Mouse (Mus musculus): ENCODE results near the gene Zfp934.
"Not testable (repeated sequence)": the region's sequence is repeated elsewhere in the genome, so short reads cannot be mapped to it uniquely, and the experiment has no call there.

Zfp934 gene

GRCm38 (mm10) chr13:62571099-62571498 lies at the start of gene Zfp934:
Gene Zfp934, minus strand, starts transcription at chr13:62571199.
- DNase-seq (ENCODE audit: low spot score) = not testable (repeated sequence)

DNA sequence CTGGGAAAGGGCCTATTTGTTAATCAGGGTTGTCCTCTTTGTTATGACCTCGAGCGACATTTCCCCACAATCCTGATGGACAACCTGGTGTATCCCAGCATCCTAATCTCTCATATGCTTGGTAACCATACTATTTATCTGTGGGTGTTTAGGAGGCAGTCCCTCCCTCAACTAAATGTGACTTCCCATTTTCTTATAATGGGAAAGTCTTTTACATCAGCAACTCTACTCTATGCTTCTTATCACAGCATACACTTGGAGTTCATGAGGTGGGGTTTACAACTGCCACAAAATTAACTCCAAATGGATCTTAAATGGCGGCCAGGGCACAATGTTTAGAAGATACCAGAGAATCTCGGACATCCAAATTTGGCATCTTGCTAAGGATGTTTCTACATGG lies 46.5 kb upstream of the Zfp934 start:
- not testable (repeated sequence) for DNase-seq (ENCODE audit: low spot score)

- not testable (repeated sequence) for DNase-seq (ENCODE audit: low spot score)
These were observed 9.3 kb downstream of the Zfp934 start for GRCm38 (mm10) chr13:62561696-62562095.

DNA sequence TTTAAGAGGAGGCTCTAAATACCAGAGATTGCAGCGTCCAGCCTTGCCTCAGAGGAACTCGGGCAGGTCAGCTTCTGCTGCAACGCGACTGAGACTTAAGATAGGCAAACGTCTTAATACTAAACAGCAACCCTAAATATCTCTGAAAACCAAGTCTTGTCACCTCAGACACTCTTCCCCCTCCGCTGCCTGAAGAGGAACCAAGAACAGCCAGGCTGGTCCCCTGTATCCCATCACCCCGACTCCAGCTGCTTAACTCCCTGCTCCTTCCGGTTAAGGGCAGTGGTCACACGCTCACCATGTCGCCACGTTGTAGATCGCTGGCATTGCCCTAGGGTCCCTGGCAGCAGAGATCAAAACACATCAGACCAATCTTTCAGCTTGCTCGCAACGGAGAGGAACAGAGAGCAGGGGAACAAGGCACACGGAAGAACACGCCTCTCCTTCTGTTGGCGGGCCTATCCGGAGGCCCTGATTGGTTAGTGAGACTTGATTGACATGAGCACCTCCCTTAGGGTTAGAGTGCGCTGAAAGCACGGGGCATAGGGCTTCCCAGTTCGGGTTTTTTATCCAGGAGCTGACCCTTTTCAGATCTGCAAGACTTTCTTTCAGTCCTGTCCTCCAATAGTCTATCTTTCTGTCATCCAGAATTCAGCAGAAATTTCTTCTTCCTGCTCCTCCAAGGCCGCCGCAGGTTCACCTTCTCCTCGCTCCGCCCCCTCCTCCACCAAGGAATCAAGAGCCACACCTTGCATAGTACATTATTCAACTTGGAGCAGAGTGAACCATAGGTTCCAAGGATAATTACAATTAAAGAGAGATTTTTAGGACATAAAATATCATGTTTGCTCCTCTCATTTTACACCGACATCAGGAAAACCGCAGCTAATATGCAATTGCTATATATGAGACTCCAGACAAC lies 12.5 kb downstream of the Zfp934 start, which contains the start of gene Zfp935:
TSS of gene Zfp935 (minus strand) at position 323 of the 922 bp plus-strand sequence.
- DNase-seq (ENCODE audit: low spot score) = peak; percentile 10

GRCm38 (mm10) chr13:62530129-62530528 lies 40.9 kb downstream of the Zfp934 start:
- DNase-seq (ENCODE audit: low spot score) = not testable (repeated sequence)

DNA sequence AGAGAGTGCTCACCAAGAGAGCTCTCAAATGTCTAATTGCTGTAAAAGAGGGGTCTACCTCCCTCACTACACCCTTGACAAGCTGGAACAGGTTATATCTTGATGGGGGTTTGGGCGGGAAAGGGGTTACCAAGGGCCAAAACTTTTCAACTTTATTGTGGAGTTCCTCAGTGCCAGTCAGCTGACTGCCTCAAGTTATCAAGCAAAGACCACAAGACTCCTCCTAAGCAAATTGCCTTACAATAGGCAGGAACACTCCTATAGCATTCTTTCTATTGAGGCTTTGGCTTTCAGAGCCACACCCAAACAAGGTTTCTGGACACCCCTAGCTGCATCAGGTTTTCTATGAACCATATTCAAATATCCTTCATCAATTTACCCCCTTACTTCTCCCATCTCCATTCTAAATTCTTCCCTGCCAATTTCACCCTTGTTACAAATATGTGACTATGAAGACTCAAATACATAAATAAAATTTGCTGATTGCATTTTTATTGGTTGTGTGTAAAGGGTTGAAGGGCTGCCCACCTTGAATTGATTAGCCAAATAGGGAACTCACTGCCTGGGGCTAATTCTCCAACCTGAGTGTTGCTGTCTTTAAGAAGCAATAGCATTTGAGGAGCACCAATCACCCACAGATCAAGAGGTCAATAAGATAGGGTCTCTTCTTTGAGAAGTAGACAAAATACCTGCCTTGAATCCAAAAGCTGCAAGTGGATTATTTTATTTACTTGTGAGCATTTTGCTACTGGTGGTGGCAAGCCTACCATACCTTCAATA lies 60.2 kb downstream of the Zfp934 start:
- DNase-seq (ENCODE audit: low spot score) = not testable (repeated sequence)

GRCm38 (mm10) chr13:62472661-62473060 lies 98.3 kb downstream of the Zfp934 start:
- not testable (repeated sequence) for DNase-seq (ENCODE audit: low spot score)

DNA sequence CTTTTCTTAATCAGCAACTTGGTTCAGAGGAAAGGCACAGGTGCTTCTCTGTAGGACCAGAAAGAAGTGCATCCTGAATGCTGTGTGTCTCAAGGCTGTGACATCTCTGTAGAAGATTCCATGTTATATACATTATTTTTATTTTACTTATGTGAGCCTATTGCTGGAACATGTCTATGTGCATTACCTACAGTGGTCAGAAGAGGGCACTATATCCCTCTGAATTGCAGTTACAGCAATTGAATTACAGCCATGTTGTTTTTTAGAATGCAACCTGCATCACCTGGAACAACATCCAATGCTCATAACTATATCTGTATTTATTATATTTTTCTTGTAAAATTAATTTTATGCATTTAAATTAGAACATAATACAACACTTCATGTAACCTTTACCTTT lies 101.1 kb downstream of the Zfp934 start:
- DNase-seq (ENCODE audit: low spot score) = not testable (repeated sequence)

- DNase-seq (ENCODE audit: low spot score) = peak; percentile 53
These were observed 104.3 kb downstream of the Zfp934 start, which contains the start of gene Gm49359 for GRCm38 (mm10) chr13:62466424-62467334. Gene Gm49359, minus strand, starts transcription at chr13:62466832.
